Mouse (Mus musculus): ENCODE measurements around the gene Gm21118. TPM values are rescaled to one million over a fixed set of nuclear protein-coding genes. Genes with fewer than 3 reads are reported as not detected.
"Not testable (repeated sequence)": the region's sequence is repeated elsewhere in the genome, so short reads cannot be mapped to it uniquely, and the experiment has no call there.

The Gm21118 gene
- not detected in 2 replicates for polyA plus RNA-seq (2015; fragmentation: Nextera tagmentation; extraction: Ambion mirVana)

- no CpG with 5 or more reads among the region's 4 CpGs for WGBS
- H3K4me2 ChIP-seq (ENCODE audit: low read length); H3K4me1 ChIP-seq (replicated peaks; ENCODE audit: insufficient read depth, low read length); H3K27ac ChIP-seq; H3K4me3 ChIP-seq (replicated peaks; ENCODE audit: low read depth, low read length); H3K9ac ChIP-seq (ENCODE audit: low read depth, low read length); H3K36me3 ChIP-seq (ENCODE audit: insufficient read depth, low read length); ATAC-seq (replicated peaks; ENCODE audit: low FRiP score, low read depth); DNase-seq (ENCODE audit: low spot score); H3K27me3 ChIP-seq (ENCODE audit: insufficient read depth, low read length); H3K9me3 ChIP-seq (replicated peaks; ENCODE audit: low read length): not testable (repeated sequence)
Measured at GRCm38 (mm10) chrY:70273542-70273941, at the start of gene Gm21118. TSS of gene Gm21118 (minus strand) at chrY:70273642.

DNA sequence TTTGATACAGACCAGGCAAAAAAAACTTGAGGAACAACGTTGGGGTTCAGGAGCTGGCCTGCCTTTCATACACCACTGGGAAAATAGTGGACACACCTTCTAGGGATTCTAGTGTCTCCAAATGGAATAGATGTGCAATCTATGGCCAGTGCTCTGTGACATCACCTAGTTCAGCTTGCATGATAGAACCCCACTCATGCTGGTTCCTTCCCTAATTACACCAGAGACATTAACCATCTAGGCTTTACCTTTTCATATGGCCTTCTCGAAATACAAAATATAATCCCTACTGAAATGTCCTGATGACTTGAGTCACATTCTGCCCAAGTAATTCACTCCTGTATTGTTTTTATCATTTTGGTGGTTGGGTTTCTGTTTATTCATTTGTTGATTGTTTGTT is 29.7 kb upstream of the Gm21118 start, which contains the start of the genes Gm29423 and Gm29644:
Gm29423 (minus strand) TSS at position 101 of the 400 bp plus-strand sequence.
Gm29644 (minus strand) TSS at position 157 of the 400 bp plus-strand sequence.
- H3K4me3 ChIP-seq (replicated peaks; ENCODE audit: low read depth, low read length); H3K4me1 ChIP-seq (replicated peaks; ENCODE audit: insufficient read depth, low read length); DNase-seq (ENCODE audit: low spot score); H3K9me3 ChIP-seq (replicated peaks; ENCODE audit: low read length); H3K27ac ChIP-seq; ATAC-seq (replicated peaks; ENCODE audit: low FRiP score, low read depth); H3K9ac ChIP-seq (ENCODE audit: low read depth, low read length); H3K36me3 ChIP-seq (ENCODE audit: insufficient read depth, low read length); H3K4me2 ChIP-seq (ENCODE audit: low read length); H3K27me3 ChIP-seq (ENCODE audit: insufficient read depth, low read length): not testable (repeated sequence)
- no CpG with 5 or more reads among the region's 2 CpGs for WGBS

Other genes starting within 250 kb of the Gm21118 start
- not detected in 2 replicates for gene Gm29423, start 29.6 kb upstream of the Gm21118 start, polyA plus RNA-seq (2015; fragmentation: Nextera tagmentation; extraction: Ambion mirVana)
- gene Gm29644, start 29.7 kb upstream of the Gm21118 start, polyA plus RNA-seq (2015; fragmentation: Nextera tagmentation; extraction: Ambion mirVana) = not detected in 2 replicates
- gene Gm20888, start 168.2 kb upstream of the Gm21118 start, polyA plus RNA-seq (2015; fragmentation: Nextera tagmentation; extraction: Ambion mirVana) = not detected in 2 replicates

Measured in kidney, postnatal 0 days (tissue).